Mouse (Mus musculus) gastrocnemius, postnatal 4 days (tissue): Measurements from ENCODE around the gene Zfp709. TPM values are rescaled to one million over a fixed set of nuclear protein-coding genes. Genes with fewer than 3 reads are reported as not detected.
"Not testable (repeated sequence)": the region's sequence is repeated elsewhere in the genome, so short reads cannot be mapped to it uniquely, and the experiment has no call there.

Experiments
- DNase-seq, 2 experiments: peaks; one replicate each; pipeline ENCODE4 v3.0.0; 2021 to 2022; ENCODE audit warnings: low spot score in 2 of 2, mixed read lengths in 2 of 2
- total RNA-seq, 2 experiments: library from RNA; stranded (reverse); gene quantifications; 2 replicates each; pipeline ENCODE4 v1.2.3; 2021

The Zfp709 gene
- total RNA-seq, 2 experiments from 2014 or later, result 5.8 to 7.0 TPM

- DNase-seq, result peak; percentile 76 to 92
These were observed 41.0 kb downstream of the Zfp709 start for GRCm38 (mm10) chr8:71922567-71923401.

DNA sequence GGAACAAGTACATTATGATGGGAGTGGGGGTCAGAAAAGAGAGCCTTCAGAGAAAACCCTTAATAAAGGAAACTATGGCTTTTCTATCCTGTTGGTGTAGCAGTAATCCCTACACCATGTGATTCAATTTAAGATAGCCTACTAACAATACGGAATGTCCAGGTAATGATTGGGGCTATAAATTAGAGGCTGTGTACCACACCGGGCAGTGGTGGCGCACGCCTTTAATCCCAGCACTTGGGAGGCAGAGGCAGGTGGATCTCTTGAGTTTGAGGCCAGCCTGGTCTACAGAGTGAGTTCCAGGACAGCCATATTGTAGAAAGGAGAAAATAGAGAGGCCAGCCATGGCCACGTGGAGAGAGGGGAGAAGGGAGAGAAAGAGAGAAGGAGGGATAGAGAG is 44.0 kb downstream of the Zfp709 start:
- no peak for DNase-seq

- DNase-seq, result no peak
These were observed 44.7 kb downstream of the Zfp709 start for GRCm38 (mm10) chr8:71926551-71926950.

GRCm38 (mm10) chr8:71927779-71928178 is 46.0 kb downstream of the Zfp709 start:
- no peak for DNase-seq

- DNase-seq, result not testable (repeated sequence)
These were observed 56.2 kb downstream of the Zfp709 start for GRCm38 (mm10) chr8:71938037-71938436.

DNA sequence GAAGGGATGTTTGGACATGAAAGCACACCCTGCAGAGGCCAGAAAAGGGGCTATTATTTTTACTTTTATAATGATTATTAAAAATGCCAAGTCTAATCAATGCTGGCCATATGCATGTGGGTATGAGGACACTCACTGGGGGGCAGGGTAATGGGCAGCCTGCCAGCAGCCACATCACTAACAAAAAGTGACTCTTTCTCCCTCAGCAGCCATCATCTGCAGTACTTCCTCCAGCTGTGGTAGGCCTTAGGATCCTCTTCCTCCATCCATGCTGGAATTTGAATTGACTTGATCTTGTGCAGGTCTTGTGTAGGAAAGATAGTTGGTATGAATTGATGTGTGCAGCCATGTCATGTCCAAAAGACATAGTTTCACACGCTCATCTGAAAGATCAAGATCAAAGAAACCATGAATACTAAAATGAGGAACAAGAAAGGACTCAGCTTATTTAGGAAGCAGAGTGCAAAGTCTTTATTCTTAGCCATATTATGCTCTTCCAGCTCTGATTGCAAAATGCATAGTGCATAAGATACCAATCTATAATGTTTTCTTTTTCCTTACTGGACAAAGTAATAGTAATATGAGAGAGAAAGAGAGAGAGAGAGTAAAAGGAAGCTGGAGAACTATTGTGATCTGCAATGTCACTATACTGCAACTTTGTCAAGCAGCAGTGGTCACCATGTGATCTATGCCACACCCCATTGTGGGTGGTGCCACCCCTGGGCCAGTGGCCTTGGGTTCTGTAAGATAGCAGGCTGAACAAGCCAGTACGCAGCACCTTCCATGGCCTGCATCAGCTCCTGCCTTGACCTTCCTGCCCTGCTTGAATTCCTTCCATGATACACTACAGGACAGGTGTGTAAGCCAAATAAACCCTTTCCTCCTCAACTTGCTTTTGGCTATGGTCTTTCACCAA is 58.7 kb downstream of the Zfp709 start:
- DNase-seq, result no peak

DNA sequence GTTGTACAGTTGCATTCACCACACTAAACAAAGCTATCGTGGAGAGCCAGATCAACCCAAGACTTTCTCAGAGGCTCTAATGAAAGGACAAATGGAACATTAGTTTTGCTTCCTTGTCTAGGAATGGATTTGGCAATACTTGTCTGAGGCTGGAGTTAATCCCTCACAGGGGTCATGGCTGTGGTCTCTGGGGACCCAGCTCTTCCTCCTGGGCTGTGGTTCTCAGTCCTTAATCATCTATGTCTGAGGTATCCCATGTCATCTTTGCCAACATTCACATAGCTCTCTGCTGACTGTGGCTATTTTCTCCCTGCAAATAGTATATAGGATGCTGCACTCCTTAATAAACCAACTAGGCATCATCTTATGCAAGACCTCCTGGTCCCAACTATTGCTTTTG is 60.0 kb downstream of the Zfp709 start:
- no peak for DNase-seq

Other genes starting within 250 kb of the Zfp709 start
- gene Unc13a, start 210.3 kb upstream of the Zfp709 start, total RNA-seq, result under 1 TPM; 0.22 to 0.47 TPM
- gene Jak3, start 205.7 kb upstream of the Zfp709 start, total RNA-seq, result 1 to 10 TPM; 5.0 to 6.5 TPM
- 1 to 10 TPM; 2.6 to 3.4 TPM for gene Insl3, start 192.8 kb upstream of the Zfp709 start, total RNA-seq
- gene B3gnt3, start 180.2 kb upstream of the Zfp709 start, total RNA-seq, result 1 to 10 TPM; 4.1 to 4.5 TPM
- 1 to 10 TPM in 1 of 2 experiments, under 1 TPM in 1; 0.61 to 1.5 TPM for gene Fcho1, start 156.3 kb upstream of the Zfp709 start, total RNA-seq
- 1 to 10 TPM; 3.8 to 4.6 TPM for gene Zfp882, start 26.6 kb downstream of the Zfp709 start, total RNA-seq
- 10 to 100 TPM; 19.0 to 22.6 TPM for gene Zfp617, start 26.6 kb downstream of the Zfp709 start, total RNA-seq
- gene Zfp961, start 69.0 kb downstream of the Zfp709 start, total RNA-seq, result 10 to 100 TPM in 1 of 2 experiments, 1 to 10 TPM in 1; 7.5 to 10.2 TPM
- under 1 TPM; 0.37 to 0.44 TPM for gene Cyp4f18, start 127.6 kb downstream of the Zfp709 start, total RNA-seq
- gene Olfr372, start 159.2 kb downstream of the Zfp709 start, total RNA-seq, result not detected
- not detected for gene Olfr373, start 201.2 kb downstream of the Zfp709 start, total RNA-seq
- not detected for gene Olfr374, start 225.0 kb downstream of the Zfp709 start, total RNA-seq